Mouse (Mus musculus): ENCODE data around the gene Tgfbr1. TPM values are rescaled to one million over a fixed set of nuclear protein-coding genes. Genes with fewer than 3 reads are reported as not detected.
A peak's percentile ranks its signal among the peaks of the same experiment; 100 is the strongest.

Tgfbr1 gene
- 87.0 and 94.6 TPM in 2 replicates for polyA plus RNA-seq (2016; fragmentation: Nextera tagmentation; extraction: Ambion mirVana)

GRCm38 (mm10) chr4:47352803-47353388 is at the start of gene Tgfbr1:
Gene Tgfbr1 (plus strand): TSS chr4:47353222.
- peak within 1 kb of the TSS; percentile 97 for H3K4me3 ChIP-seq
- DNase-seq (ENCODE audit: extremely low spot score, low spot score): peak; percentile 97
- H3K27ac ChIP-seq: peak within 1 kb of the TSS; percentile 99
- under 1% methylated on average over 60 of the region's 65 CpGs for WGBS
- H3K36me3 ChIP-seq (replicated peaks): no peaks in the 10 kb centered on the region
- H3K4me1 ChIP-seq: peaks cover 50% of the 10 kb centered on the region
- H3K27me3 ChIP-seq (ENCODE audit: poor library complexity, severe bottlenecking): peaks cover 18% of the 10 kb centered on the region
- no peaks in the 10 kb centered on the region for H3K9me3 ChIP-seq

GRCm38 (mm10) chr4:47303340-47303998 is 49.6 kb upstream of the Tgfbr1 start:
- Histone ChIP-seq H3K4me3 (no peak overlapping the region), H3K27me3 (ENCODE audit: poor library complexity, severe bottlenecking) (no peaks in the 10 kb centered on the region), H3K9me3 (0 out of 2 replicates have a peak, but pooled peaks cover 6% of the 10 kb centered on the region), H3K27ac (no peak overlapping the region), H3K4me1 (0 out of 2 replicates have a peak, but pooled peaks cover 3% of the 10 kb centered on the region), H3K36me3 (replicated peaks) (no peaks in the 10 kb centered on the region)
- WGBS: 73% methylated on average over 5 of the region's 5 CpGs
- no peak for DNase-seq (ENCODE audit: extremely low spot score, low spot score)

GRCm38 (mm10) chr4:47309886-47310625 is 43.0 kb upstream of the Tgfbr1 start:
- Histone ChIP-seq H3K36me3 (replicated peaks) (no peaks in the 10 kb centered on the region), H3K9me3 (no peaks in the 10 kb centered on the region), H3K27me3 (ENCODE audit: poor library complexity, severe bottlenecking) (no peaks in the 10 kb centered on the region), H3K4me3 (no peak overlapping the region), H3K27ac (no peak overlapping the region), H3K4me1 (no peaks in the 10 kb centered on the region)
- 82% methylated on average over 12 of the region's 12 CpGs for WGBS
- no peak for DNase-seq (ENCODE audit: extremely low spot score, low spot score)

GRCm38 (mm10) chr4:47310812-47311211 is 42.2 kb upstream of the Tgfbr1 start:
- Histone ChIP-seq H3K4me1 (no peaks in the 10 kb centered on the region), H3K4me3 (no peak overlapping the region), H3K36me3 (replicated peaks) (no peaks in the 10 kb centered on the region), H3K27me3 (ENCODE audit: poor library complexity, severe bottlenecking) (no peaks in the 10 kb centered on the region), H3K9me3 (no peaks in the 10 kb centered on the region), H3K27ac (no peak overlapping the region)
- WGBS: 87% methylated on average over 6 of the region's 6 CpGs
- no peak for DNase-seq (ENCODE audit: extremely low spot score, low spot score)

GRCm38 (mm10) chr4:47311467-47311866 is 41.6 kb upstream of the Tgfbr1 start:
- Histone ChIP-seq H3K36me3 (replicated peaks) (no peaks in the 10 kb centered on the region), H3K27ac (no peak overlapping the region), H3K27me3 (ENCODE audit: poor library complexity, severe bottlenecking) (no peaks in the 10 kb centered on the region), H3K4me3 (no peak overlapping the region), H3K4me1 (no peaks in the 10 kb centered on the region), H3K9me3 (no peaks in the 10 kb centered on the region)
- DNase-seq (ENCODE audit: extremely low spot score, low spot score): no peak
- 93% methylated on average over 6 of the region's 6 CpGs for WGBS

- no peak overlapping the region for H3K4me3 ChIP-seq
- WGBS: 87% methylated on average over 7 of the region's 7 CpGs
- no peaks in the 10 kb centered on the region for H3K27me3 ChIP-seq (ENCODE audit: poor library complexity, severe bottlenecking)
- no peaks in the 10 kb centered on the region for H3K36me3 ChIP-seq (replicated peaks)
- no peaks in the 10 kb centered on the region for H3K9me3 ChIP-seq
- DNase-seq (ENCODE audit: extremely low spot score, low spot score): no peak
- H3K27ac ChIP-seq: no peak overlapping the region
- H3K4me1 ChIP-seq: no peaks in the 10 kb centered on the region
Observed at GRCm38 (mm10) chr4:47311929-47312328, 41.1 kb upstream of the Tgfbr1 start.

GRCm38 (mm10) chr4:47312676-47313075 is 40.3 kb upstream of the Tgfbr1 start:
- Histone ChIP-seq H3K27me3 (ENCODE audit: poor library complexity, severe bottlenecking) (no peaks in the 10 kb centered on the region), H3K4me1 (no peaks in the 10 kb centered on the region), H3K4me3 (no peak overlapping the region), H3K36me3 (replicated peaks) (no peaks in the 10 kb centered on the region), H3K9me3 (no peaks in the 10 kb centered on the region), H3K27ac (no peak overlapping the region)
- no peak for DNase-seq (ENCODE audit: extremely low spot score, low spot score)
- 87% methylated on average over 14 of the region's 14 CpGs for WGBS

- H3K4me3 ChIP-seq: no peak overlapping the region
- 86% methylated on average over 8 of the region's 8 CpGs for WGBS
- H3K27me3 ChIP-seq (ENCODE audit: poor library complexity, severe bottlenecking): no peaks in the 10 kb centered on the region
- no peaks in the 10 kb centered on the region for H3K36me3 ChIP-seq (replicated peaks)
- no peaks in the 10 kb centered on the region for H3K4me1 ChIP-seq
- DNase-seq (ENCODE audit: extremely low spot score, low spot score): no peak
- H3K9me3 ChIP-seq: no peaks in the 10 kb centered on the region
- no peak overlapping the region for H3K27ac ChIP-seq
Observed at GRCm38 (mm10) chr4:47313710-47314410, 39.2 kb upstream of the Tgfbr1 start.

- DNase-seq (ENCODE audit: extremely low spot score, low spot score): no peak
- Histone ChIP-seq H3K4me3 (no peak overlapping the region), H3K36me3 (replicated peaks) (no peaks in the 10 kb centered on the region), H3K4me1 (no peaks in the 10 kb centered on the region), H3K27ac (no peak overlapping the region), H3K9me3 (no peaks in the 10 kb centered on the region), H3K27me3 (ENCODE audit: poor library complexity, severe bottlenecking) (no peaks in the 10 kb centered on the region)
- WGBS: 75% methylated on average over 2 of the region's 2 CpGs
Observed at GRCm38 (mm10) chr4:47315458-47315857, 37.6 kb upstream of the Tgfbr1 start.

- Histone ChIP-seq H3K36me3 (replicated peaks) (no peaks in the 10 kb centered on the region), H3K9me3 (no peaks in the 10 kb centered on the region), H3K4me3 (no peak overlapping the region), H3K4me1 (no peaks in the 10 kb centered on the region), H3K27me3 (ENCODE audit: poor library complexity, severe bottlenecking) (no peaks in the 10 kb centered on the region), H3K27ac (no peak overlapping the region)
- 83% methylated on average over 6 of the region's 6 CpGs for WGBS
- DNase-seq (ENCODE audit: extremely low spot score, low spot score): no peak
Observed at GRCm38 (mm10) chr4:47316432-47316831, 36.6 kb upstream of the Tgfbr1 start.

GRCm38 (mm10) chr4:47319561-47320321 is 33.3 kb upstream of the Tgfbr1 start:
- no peaks in the 10 kb centered on the region for H3K4me1 ChIP-seq
- H3K9me3 ChIP-seq: no peaks in the 10 kb centered on the region
- DNase-seq (ENCODE audit: extremely low spot score, low spot score): no peak
- no peak overlapping the region for H3K27ac ChIP-seq
- no peaks in the 10 kb centered on the region for H3K36me3 ChIP-seq (replicated peaks)
- no peaks in the 10 kb centered on the region for H3K27me3 ChIP-seq (ENCODE audit: poor library complexity, severe bottlenecking)
- H3K4me3 ChIP-seq: no peak overlapping the region
- WGBS: 85% methylated on average over 10 of the region's 10 CpGs

GRCm38 (mm10) chr4:47322315-47322714 is 30.7 kb upstream of the Tgfbr1 start:
- Histone ChIP-seq H3K4me3 (no peak overlapping the region), H3K27me3 (ENCODE audit: poor library complexity, severe bottlenecking) (no peaks in the 10 kb centered on the region), H3K9me3 (no peaks in the 10 kb centered on the region), H3K36me3 (replicated peaks) (no peaks in the 10 kb centered on the region), H3K27ac (no peak overlapping the region), H3K4me1 (no peaks in the 10 kb centered on the region)
- DNase-seq (ENCODE audit: extremely low spot score, low spot score): no peak
- 87% methylated on average over 3 of the region's 3 CpGs for WGBS

Data from forebrain, embryonic 10.5 days (tissue).